8 mouse cellular contexts compared by ENCODE assay signal in the genomic region with DNA sequence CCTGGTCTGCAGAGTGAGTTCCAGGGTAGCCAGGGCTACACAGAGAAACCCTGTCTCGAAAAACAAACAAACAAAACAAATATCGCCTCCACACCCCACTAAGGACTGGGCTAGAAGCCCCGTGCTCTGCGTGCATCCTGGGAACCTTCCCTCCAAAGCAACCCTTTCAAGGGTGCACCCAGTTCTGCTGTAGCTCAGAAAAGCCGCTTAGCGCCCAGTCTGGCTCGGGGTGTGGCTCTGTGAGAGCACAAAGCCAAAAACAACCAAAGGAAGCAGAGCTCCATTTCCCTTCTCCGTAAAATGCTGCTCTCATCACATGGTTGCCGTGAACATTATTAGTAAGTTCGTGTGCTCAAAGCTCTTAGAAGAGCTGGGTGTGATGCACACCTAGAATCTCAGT. TPM values are rescaled to one million over a fixed set of nuclear protein-coding genes. Genes with fewer than 3 reads are reported as not detected.
DNase-seq lines count a peak whose midpoint lies in the region; ATAC-seq lines count a peak whose summit lies in the region.

No protein-coding gene starts in this region.

- peak overlapping the region; percentile 55 for H3K27ac ChIP-seq in heart, embryonic 13.5 days (replicated peaks)
- 0 out of 2 replicates have a peak overlapping the region, but pooled peaks have one; percentile 4 for H3K27ac ChIP-seq in liver, embryonic 11.5 days (ENCODE audit: low read depth, low read length)
- no peak overlapping the region for H3K27ac ChIP-seq in neural tube, embryonic 12.5 days

- 6% methylated on average over 10 of the region's 10 CpGs for WGBS in heart, embryonic 13.5 days
- 18% methylated on average over 10 of the region's 10 CpGs for WGBS in liver, embryonic 11.5 days
- 11% methylated on average over 10 of the region's 10 CpGs for WGBS in neural tube, embryonic 12.5 days

- H3K9ac ChIP-seq in heart, embryonic 13.5 days = peak overlapping the region; percentile 77
- peak overlapping the region; percentile 77 for H3K9ac ChIP-seq in liver, embryonic 11.5 days (ENCODE audit: low read depth, low read length)
- peak overlapping the region; percentile 68 for H3K9ac ChIP-seq in neural tube, embryonic 12.5 days

- 0 out of 2 replicates have a peak, but pooled peaks have one; percentile 19 for ATAC-seq in heart, embryonic 13.5 days (ENCODE audit: extremely low read depth, insufficient number of reproducible peaks, low FRiP score, low TSS enrichment)
- no peak for ATAC-seq in liver, embryonic 11.5 days (replicated peaks; ENCODE audit: low FRiP score)
- ATAC-seq in neural tube, embryonic 12.5 days (ENCODE audit: low FRiP score, low read depth) = no peak
- no peak for ATAC-seq in megakaryocyte progenitor cell, adult 5-6 weeks (replicated peaks; ENCODE audit: poor library complexity)
- ATAC-seq in megakaryocyte-erythroid progenitor cell, adult 5-6 weeks (replicated peaks; ENCODE audit: low FRiP score, low TSS enrichment, poor library complexity, severe bottlenecking) = no peak

- no peaks in the 10 kb centered on the region for H3K36me3 ChIP-seq in heart, embryonic 13.5 days
- H3K36me3 ChIP-seq in liver, embryonic 11.5 days (ENCODE audit: control insufficient read depth, insufficient read depth, low read length) = no peaks in the 10 kb centered on the region
- no peaks in the 10 kb centered on the region for H3K36me3 ChIP-seq in neural tube, embryonic 12.5 days

- H3K4me2 ChIP-seq in heart, embryonic 13.5 days = peak overlapping the region; percentile 81
- peak overlapping the region; percentile 96 for H3K4me2 ChIP-seq in liver, embryonic 11.5 days
- H3K4me2 ChIP-seq in neural tube, embryonic 12.5 days (replicated peaks) = peak overlapping the region; percentile 93

- no peaks in the 10 kb centered on the region for H3K27me3 ChIP-seq in heart, embryonic 13.5 days (replicated peaks)
- no peaks in the 10 kb centered on the region for H3K27me3 ChIP-seq in liver, embryonic 11.5 days (replicated peaks; ENCODE audit: control insufficient read depth, insufficient read depth, low read length)
- peaks cover 7% of the 10 kb centered on the region; the same call in 1 of the 2 replicates for H3K27me3 ChIP-seq in neural tube, embryonic 12.5 days (replicated peaks)

- peak overlapping the region; percentile 64 for H3K4me3 ChIP-seq in heart, embryonic 13.5 days
- peak overlapping the region; percentile 73 for H3K4me3 ChIP-seq in liver, embryonic 11.5 days (ENCODE audit: low read depth, low read length)
- peak overlapping the region; percentile 47 for H3K4me3 ChIP-seq in neural tube, embryonic 12.5 days

- peaks cover 38% of the 10 kb centered on the region for H3K4me1 ChIP-seq in heart, embryonic 13.5 days
- H3K4me1 ChIP-seq in liver, embryonic 11.5 days (replicated peaks; ENCODE audit: control insufficient read depth, insufficient read depth, low read length) = peaks cover 33% of the 10 kb centered on the region
- peaks cover 8% of the 10 kb centered on the region for H3K4me1 ChIP-seq in neural tube, embryonic 12.5 days

- DNase-seq in 416B (ENCODE audit: low read depth) (peak; percentile 46), MN1 (ENCODE audit: low spot score) (peak; percentile 63)
- DNase-seq in liver, embryonic 11.5 days (ENCODE audit: low spot score) = peak; percentile 41
- no peak for DNase-seq in cerebellum, adult 11-12 months

- no peaks in the 10 kb centered on the region for H3K9me3 ChIP-seq in heart, embryonic 13.5 days
- H3K9me3 ChIP-seq in liver, embryonic 11.5 days (ENCODE audit: control insufficient read depth, low read length) = no peaks in the 10 kb centered on the region
- no peaks in the 10 kb centered on the region for H3K9me3 ChIP-seq in neural tube, embryonic 12.5 days

RNA-seq across cellular contexts. Expression of a gene that starts 0.5 kb away (rescaled TPM):
- 4.5 and 6.5 TPM in 2 replicates for polyA plus RNA-seq in heart, embryonic 13.5 days (2015; fragmentation: Nextera tagmentation; extraction: Ambion mirVana)
- 13.9 and 18.1 TPM in 2 replicates for polyA plus RNA-seq in liver, embryonic 11.5 days (2014; fragmentation: Nextera tagmentation; extraction: Ambion mirVana)
- polyA plus RNA-seq in neural tube, embryonic 12.5 days (2016; fragmentation: Nextera tagmentation; extraction: Ambion mirVana) = 2.3 and 2.4 TPM in 2 replicates
- total RNA-seq in megakaryocyte progenitor cell, adult 5-6 weeks (2015) = not detected in 2 replicates
- total RNA-seq in megakaryocyte progenitor cell, adult 5-6 weeks (2017) = not detected in 2 replicates
- 1.0 TPM in 1 of 2 replicates, not detected in the other for total RNA-seq in megakaryocyte-erythroid progenitor cell, adult 5-6 weeks (2014; fragmentation: Nextera tagmentation)
- total RNA-seq in megakaryocyte-erythroid progenitor cell, adult 5-6 weeks (2017) = not detected in 2 replicates

RNA-seq across cellular contexts. Expression of a gene that starts 11.9 kb away (rescaled TPM):
- polyA plus RNA-seq in heart, embryonic 13.5 days (2015; fragmentation: Nextera tagmentation; extraction: Ambion mirVana) = 60.7 and 66.3 TPM in 2 replicates
- polyA plus RNA-seq in liver, embryonic 11.5 days (2014; fragmentation: Nextera tagmentation; extraction: Ambion mirVana) = 104 and 105 TPM in 2 replicates
- polyA plus RNA-seq in neural tube, embryonic 12.5 days (2016; fragmentation: Nextera tagmentation; extraction: Ambion mirVana) = 87.0 and 90.6 TPM in 2 replicates
- 50.3 and 75.6 TPM in 2 replicates for total RNA-seq in megakaryocyte progenitor cell, adult 5-6 weeks (2015)
- 66.8 and 67.2 TPM in 2 replicates for total RNA-seq in megakaryocyte progenitor cell, adult 5-6 weeks (2017)
- total RNA-seq in megakaryocyte-erythroid progenitor cell, adult 5-6 weeks (2014; fragmentation: Nextera tagmentation) = 120 and 125 TPM in 2 replicates
- 50.3 and 57.0 TPM in 2 replicates for total RNA-seq in megakaryocyte-erythroid progenitor cell, adult 5-6 weeks (2017)

RNA-seq across cellular contexts. Expression of a gene that starts 32.1 kb away (rescaled TPM):
- polyA plus RNA-seq in heart, embryonic 13.5 days (2015; fragmentation: Nextera tagmentation; extraction: Ambion mirVana) = 2.5 and 3.7 TPM in 2 replicates
- polyA plus RNA-seq in liver, embryonic 11.5 days (2014; fragmentation: Nextera tagmentation; extraction: Ambion mirVana) = 0.45 and 0.49 TPM in 2 replicates
- polyA plus RNA-seq in neural tube, embryonic 12.5 days (2016; fragmentation: Nextera tagmentation; extraction: Ambion mirVana) = 14.7 and 16.5 TPM in 2 replicates
- not detected in 2 replicates for total RNA-seq in megakaryocyte progenitor cell, adult 5-6 weeks (2015)
- not detected in 2 replicates for total RNA-seq in megakaryocyte progenitor cell, adult 5-6 weeks (2017)
- total RNA-seq in megakaryocyte-erythroid progenitor cell, adult 5-6 weeks (2014; fragmentation: Nextera tagmentation) = not detected in 2 replicates
- total RNA-seq in megakaryocyte-erythroid progenitor cell, adult 5-6 weeks (2017) = not detected in 2 replicates

RNA-seq across cellular contexts. Expression of a gene that starts 50.7 kb away (rescaled TPM):
- 29.1 and 30.4 TPM in 2 replicates for polyA plus RNA-seq in heart, embryonic 13.5 days (2015; fragmentation: Nextera tagmentation; extraction: Ambion mirVana)
- polyA plus RNA-seq in liver, embryonic 11.5 days (2014; fragmentation: Nextera tagmentation; extraction: Ambion mirVana) = 25.1 and 25.9 TPM in 2 replicates
- 40.0 and 40.4 TPM in 2 replicates for polyA plus RNA-seq in neural tube, embryonic 12.5 days (2016; fragmentation: Nextera tagmentation; extraction: Ambion mirVana)
- total RNA-seq in megakaryocyte progenitor cell, adult 5-6 weeks (2015) = 18.4 and 19.7 TPM in 2 replicates
- total RNA-seq in megakaryocyte progenitor cell, adult 5-6 weeks (2017) = 17.2 and 19.1 TPM in 2 replicates
- 23.5 and 27.8 TPM in 2 replicates for total RNA-seq in megakaryocyte-erythroid progenitor cell, adult 5-6 weeks (2014; fragmentation: Nextera tagmentation)
- 11.7 and 12.0 TPM in 2 replicates for total RNA-seq in megakaryocyte-erythroid progenitor cell, adult 5-6 weeks (2017)

RNA-seq across cellular contexts. Expression of a gene that starts 53.5 kb away (rescaled TPM):
- polyA plus RNA-seq in heart, embryonic 13.5 days (2015; fragmentation: Nextera tagmentation; extraction: Ambion mirVana) = 8.0 and 8.2 TPM in 2 replicates
- 8.5 and 9.8 TPM in 2 replicates for polyA plus RNA-seq in liver, embryonic 11.5 days (2014; fragmentation: Nextera tagmentation; extraction: Ambion mirVana)
- polyA plus RNA-seq in neural tube, embryonic 12.5 days (2016; fragmentation: Nextera tagmentation; extraction: Ambion mirVana) = 18.5 and 18.9 TPM in 2 replicates
- total RNA-seq in megakaryocyte progenitor cell, adult 5-6 weeks (2015) = 6.8 and 9.0 TPM in 2 replicates
- 1.9 and 2.2 TPM in 2 replicates for total RNA-seq in megakaryocyte progenitor cell, adult 5-6 weeks (2017)
- total RNA-seq in megakaryocyte-erythroid progenitor cell, adult 5-6 weeks (2014; fragmentation: Nextera tagmentation) = 22.9 and 25.1 TPM in 2 replicates
- total RNA-seq in megakaryocyte-erythroid progenitor cell, adult 5-6 weeks (2017) = 2.4 and 7.7 TPM in 2 replicates
